Mouse (Mus musculus) heart, adult 9 months (tissue): ENCODE measurements at regions not wholly inside any gene's neighbourhood (a gene's known extent, or its start where the extent isn't known, plus 50 kb on each side); places are given as distances from the start of the nearest gene placed in this dataset.
A peak's percentile ranks its signal among the peaks of the same experiment; 100 is the strongest.
"Not testable (repeated sequence)": the region's sequence is repeated elsewhere in the genome, so short reads cannot be mapped to it uniquely, and the experiment has no call there.

ENCODE experiments used
- DNase-seq, 2 experiments: peaks; one replicate each; pipeline ENCODE4 v3.0.0; 2022; ENCODE audit warnings: low spot score in 2 of 2

DNA sequence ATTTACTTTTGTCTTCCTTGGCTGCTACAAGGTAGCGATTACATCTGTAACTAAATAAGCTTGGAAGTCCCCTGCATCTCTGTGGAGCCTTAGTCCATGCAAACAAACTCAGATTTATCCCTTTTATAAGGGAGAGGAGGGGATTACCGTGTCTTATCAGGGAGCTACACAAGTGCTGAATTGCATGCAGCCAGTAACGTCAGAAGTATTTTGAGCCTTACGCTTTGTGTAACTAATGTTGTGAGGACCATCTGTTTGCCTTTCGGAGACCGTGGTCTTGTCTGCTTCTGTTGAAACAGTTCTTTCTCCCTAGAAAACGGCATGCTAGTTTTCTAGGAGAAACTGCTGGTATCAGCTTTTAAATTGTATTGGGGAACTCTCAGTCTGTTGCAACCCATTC lies 58.0 kb upstream of the Dmrta1 start:
- no peak for DNase-seq

DNA sequence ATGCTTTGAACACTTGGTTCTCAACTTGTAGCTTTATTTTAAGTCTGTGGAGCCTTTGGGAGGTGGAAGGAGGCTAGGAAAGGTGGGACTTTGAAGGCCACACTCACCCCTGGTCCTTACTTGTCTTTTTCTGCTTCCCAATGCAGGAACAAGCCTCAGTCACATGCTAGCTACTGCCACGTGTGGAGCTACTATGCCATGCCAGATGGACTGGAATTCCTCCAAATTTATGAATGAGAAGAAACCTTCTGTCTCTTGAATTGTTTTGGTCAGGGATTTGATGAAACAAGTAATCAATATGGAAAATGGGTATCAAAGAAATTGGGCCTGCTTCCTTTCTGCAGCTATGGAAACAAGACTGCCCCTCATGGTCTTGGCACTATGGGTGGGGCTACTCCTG lies 74.5 kb upstream of the Dmrta1 start:
- DNase-seq, result no peak

GRCm38 (mm10) chr4:89575529-89575928 lies 103.7 kb upstream of the Dmrta1 start:
- DNase-seq, result no peak

- DNase-seq, result no peak
Measured at GRCm38 (mm10) chr4:89554711-89555466, 124.3 kb upstream of the Dmrta1 start.

DNA sequence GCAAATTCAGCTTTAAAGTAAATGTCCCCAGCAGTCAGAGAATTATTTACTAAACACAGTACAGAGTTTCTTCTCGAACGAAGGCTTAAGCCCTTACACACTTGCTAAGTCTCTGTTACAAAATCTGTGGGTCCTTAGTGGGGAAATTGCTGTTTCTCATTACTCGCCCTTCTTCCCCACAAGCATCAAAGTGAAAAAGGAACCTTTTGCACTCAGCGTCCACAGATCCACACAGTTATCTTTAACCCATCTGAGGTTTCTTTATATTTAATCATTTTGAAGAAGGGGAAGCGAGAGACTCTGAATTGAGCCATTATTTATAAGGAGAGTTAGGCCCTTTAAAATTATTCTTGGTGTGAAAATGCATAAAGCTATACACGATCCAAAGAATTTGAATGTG lies 126.7 kb upstream of the Dmrta1 start:
- DNase-seq, result no peak

- no peak for DNase-seq
Measured at GRCm38 (mm10) chr4:89550515-89550914, 128.7 kb upstream of the Dmrta1 start.

DNA sequence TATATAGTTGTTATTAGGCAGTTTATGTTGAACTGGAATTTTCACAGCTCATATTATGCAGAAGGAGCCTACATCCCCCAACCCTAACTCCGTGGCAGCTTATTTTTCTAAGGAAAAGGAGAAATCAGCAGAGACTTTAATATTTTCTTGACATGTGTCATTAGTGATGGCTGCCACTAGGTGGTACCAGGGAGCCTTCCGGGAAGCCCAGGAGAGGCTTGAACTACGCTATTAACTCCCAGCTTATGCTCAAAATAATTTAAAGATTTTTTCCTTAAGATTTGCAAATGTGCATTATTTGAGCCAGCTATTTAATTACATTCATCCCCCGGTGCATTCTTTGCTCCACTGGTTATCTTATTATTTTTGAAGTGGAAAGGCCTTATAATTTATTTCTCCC lies 146.8 kb upstream of the Dmrta1 start:
- DNase-seq, result no peak

- no peak for DNase-seq
Measured at GRCm38 (mm10) chr4:89530050-89530911, 149.0 kb upstream of the Dmrta1 start.

DNA sequence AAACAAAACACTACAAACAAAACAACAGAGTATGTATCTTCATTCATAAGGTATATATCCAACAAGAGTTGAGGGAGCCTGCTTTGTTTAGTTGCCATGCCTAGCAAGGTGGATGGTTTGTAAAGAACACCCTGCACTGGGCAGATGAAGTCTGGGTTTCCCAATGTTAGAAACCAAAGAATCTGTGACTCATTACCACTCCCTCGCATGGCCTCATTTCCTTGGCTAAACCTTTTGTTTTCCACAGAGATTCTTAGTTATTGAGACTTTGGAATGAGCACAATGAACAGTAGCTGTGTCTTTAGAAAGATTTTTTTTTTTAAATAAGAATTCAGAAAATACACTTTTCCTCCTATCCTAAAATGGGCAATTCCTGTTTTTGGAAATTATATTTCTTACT lies 151.3 kb upstream of the Dmrta1 start:
- DNase-seq, result no peak

GRCm38 (mm10) chr4:89527326-89527725 lies 151.9 kb upstream of the Dmrta1 start:
- DNase-seq, result no peak

DNA sequence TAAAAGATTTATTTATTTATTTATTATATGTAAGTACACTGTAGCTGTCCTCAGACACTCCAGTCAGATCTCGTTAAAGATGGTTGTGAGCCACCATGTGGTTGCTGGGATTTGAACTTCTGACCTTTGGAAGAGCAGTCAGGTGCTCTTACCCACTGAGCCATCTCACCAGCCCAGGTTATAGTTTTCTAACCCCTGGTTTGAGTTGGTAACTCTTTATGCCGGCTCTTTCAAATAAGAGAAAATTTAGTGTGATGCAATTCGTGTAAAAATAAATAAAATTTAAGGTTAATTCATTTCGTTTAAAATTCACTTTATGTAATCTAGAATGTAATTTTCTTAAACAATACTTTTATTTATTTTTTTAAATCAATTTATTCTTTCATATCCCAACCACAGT lies 153.7 kb upstream of the Dmrta1 start:
- DNase-seq, result not testable (repeated sequence)

DNA sequence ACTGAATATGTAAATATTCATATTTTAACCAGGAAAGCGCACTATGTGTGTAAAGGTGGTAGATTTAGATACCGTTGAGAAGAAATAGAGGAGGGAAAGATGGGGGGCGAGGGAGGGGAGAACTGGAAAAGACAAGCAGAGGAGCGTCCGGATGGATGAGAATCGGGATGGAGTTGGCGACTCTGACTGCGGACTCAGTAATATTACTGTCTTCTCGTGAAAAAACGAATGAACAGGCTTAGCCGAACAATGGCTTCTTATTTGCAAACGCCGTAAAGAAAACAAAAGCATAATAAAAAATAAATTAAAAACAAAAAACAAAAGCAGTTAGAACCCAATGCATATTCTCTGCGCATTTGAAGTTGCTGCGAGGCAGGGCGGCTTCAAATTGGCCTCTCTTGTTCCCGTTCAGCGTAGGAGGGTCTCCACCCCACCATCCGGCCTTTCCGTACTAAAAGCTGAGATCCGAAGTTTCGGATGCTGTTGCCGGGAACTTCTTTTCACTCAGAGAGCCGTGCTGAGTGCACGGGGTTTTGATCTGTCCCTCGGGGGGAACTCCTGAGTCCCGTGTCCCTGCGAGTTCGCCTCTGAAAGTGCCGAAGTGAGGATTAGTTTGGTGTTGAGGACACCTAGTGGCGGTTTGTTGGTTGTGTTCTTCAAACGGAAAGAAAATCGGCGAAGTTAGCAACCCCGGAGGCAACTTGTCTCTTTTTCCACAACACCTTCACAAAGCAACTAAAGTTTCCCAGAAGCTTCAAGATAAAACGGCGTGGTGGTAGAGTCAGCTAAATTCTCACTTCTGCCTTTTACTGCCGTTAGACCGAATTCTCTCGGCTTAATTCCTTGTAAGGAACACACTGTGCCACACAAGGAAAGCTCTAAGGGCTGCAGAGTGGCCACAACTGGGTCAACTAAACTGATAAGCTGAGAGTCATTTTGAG lies 154.7 kb upstream of the Dmrta1 start:
- peak; percentile 10 to 54 for DNase-seq

DNA sequence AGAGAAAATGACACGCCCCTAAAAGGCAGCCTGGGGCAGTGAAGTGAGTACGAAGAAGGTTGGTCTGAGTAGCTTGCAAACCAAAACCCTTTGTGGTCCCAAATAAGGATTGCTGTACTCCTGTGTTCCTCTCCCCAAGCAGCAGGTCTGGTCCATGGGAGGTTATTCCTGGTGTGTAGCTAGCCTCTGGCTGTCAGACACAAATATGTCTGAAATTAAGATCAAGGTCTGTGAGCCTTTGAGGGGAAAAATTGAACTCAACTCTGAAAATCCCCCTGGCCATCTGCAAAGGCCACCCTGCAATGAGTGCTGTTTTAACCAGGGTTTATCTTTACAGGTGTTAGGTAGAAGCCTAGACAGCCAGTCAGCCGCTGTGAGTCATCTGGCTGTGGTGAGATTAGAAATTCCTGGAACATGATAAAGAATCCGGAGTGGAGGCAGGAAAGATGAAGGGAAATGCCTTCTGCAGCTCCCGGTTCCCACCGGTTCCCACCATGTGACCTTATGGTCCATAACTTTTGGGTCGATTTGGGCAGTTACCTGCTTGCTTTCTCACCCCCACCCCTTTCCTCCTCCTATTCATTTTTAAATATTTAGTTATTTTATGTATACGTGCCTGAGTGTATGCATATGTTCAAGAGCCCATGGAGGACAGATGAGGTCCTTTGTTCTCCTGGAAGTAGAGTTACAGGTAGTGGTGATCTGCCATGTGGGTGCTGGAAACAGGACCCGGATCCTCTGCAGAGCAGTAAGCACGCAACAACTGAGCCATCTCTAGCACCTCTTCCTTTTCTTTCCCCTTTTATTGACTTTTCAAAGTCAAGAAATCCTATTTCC lies 155.6 kb upstream of the Dmrta1 start:
- DNase-seq, result no peak

DNA sequence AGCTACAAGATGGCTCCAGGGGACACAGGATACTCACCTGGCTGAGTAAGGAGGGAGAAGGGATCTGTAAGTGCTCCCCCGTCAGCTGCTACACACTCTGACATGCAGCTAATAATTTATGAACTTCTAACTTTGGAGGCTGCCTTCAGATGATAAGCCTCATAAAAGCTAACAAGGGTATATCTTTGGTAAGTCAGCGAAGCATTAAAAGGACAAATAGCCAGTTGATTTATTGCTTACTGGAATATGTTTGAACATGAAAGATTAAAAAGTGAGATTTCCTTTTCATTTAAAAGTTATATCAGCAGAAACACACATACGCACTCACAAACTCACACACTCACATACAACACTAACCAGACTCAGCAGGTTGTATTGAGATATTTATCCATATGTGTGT lies 161.2 kb upstream of the Dmrta1 start:
- no peak for DNase-seq

- no peak for DNase-seq
Measured at GRCm38 (mm10) chr4:89515823-89516411, 163.3 kb upstream of the Dmrta1 start.

GRCm38 (mm10) chr4:89514981-89515380 lies 164.3 kb upstream of the Dmrta1 start:
- no peak for DNase-seq

- DNase-seq, result no peak
Measured at GRCm38 (mm10) chr4:89510593-89510992, 168.6 kb upstream of the Dmrta1 start.

- DNase-seq, result no peak
Measured at GRCm38 (mm10) chr4:89509655-89510391, 169.4 kb upstream of the Dmrta1 start.

GRCm38 (mm10) chr4:89508103-89508763 lies 171.0 kb upstream of the Dmrta1 start:
- DNase-seq, result no peak
